Mouse (Mus musculus): ENCODE results near the gene Sh3bp1. TPM values are rescaled to one million over a fixed set of nuclear protein-coding genes. Genes with fewer than 3 reads are reported as not detected.
A peak's percentile ranks its signal among the peaks of the same experiment; 100 is the strongest.

Sh3bp1 gene
- total RNA-seq, 2 experiments from 2014 or later = 35.0 to 37.7 TPM

DNA sequence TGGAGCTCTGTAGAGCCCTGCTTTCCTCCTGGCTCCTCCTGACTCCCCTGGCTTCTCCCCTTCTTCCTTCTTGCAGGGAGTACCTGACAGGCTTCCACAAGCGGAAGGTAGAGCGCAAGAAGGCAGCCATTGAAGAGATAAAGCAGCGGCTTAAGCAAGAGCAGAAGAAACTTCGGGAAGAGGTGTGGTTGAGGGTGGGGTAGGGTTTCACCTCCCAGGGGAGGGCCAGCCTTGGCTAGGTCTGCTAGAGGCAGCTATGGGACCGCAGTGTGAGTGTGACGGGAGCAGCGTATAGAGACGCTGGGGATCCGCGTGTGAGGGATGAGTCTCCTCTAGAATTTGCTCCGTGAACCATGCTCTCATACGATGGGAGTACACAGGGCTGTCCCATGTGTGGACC lies 36.8 kb downstream of the Sh3bp1 start:
- no peak for TF ChIP-seq CTCF (IDR thresholded peaks at IDR 0.05)
- intact Hi-C loops (cut with DNase I) = no loop called here
- no peak for DNase-seq (ENCODE audit: extremely low spot score in 1 of 2, low spot score in 2 of 2)
- Histone ChIP-seq H3K27ac (no peak overlapping the region), H3K4me3 (no peak overlapping the region)

DNA sequence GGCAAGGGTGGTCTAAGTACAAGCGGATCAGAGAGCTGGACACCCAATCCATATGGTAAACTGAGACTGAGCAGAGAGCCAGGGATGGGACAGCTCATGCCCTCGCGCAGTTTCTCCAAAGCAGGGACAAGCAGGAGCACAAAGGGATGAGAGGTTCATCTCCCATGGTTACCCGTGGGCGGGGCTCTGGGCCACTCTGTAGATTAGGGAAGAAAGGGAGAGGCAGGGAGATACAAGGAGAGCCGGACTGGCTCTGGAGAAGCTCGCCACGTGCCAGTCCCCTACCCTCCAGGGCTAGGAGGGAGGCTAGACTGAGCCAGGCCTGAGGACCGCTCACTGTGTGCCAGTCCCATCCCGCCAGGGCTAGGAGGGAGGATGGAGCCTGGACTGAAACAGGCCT lies 37.7 kb downstream of the Sh3bp1 start:
- no peak overlapping the region for H3K27ac ChIP-seq
- no peak overlapping the region for H3K4me3 ChIP-seq
- intact Hi-C loops (cut with DNase I) = no loop called here
- no peak for DNase-seq (ENCODE audit: extremely low spot score in 1 of 2, low spot score in 2 of 2)
- TF ChIP-seq CTCF (IDR thresholded peaks at IDR 0.05) = no peak

DNA sequence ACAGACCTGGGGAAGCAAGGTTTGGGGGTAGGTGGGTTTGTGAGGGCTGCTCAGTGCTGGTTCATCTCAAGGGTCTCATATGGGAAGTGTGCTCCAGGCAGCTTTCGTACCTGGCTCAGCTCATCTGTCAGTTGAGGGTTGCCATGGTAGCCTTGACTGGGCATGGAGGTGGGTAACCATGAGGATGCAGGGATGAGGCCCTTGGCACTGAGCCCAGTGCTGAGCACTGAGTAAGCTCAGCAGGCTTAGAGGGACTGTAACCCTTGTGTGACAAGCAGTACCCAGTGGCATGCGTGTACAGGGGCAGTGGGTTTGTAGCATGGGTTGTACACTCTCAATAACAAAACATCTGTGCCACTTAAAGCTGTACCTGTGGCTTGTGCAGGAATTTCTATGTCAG lies 38.4 kb downstream of the Sh3bp1 start:
- no peak for TF ChIP-seq CTCF (IDR thresholded peaks at IDR 0.05)
- no peak for DNase-seq (ENCODE audit: extremely low spot score in 1 of 2, low spot score in 2 of 2)
- intact Hi-C loops (cut with DNase I) = no loop called here
- Histone ChIP-seq H3K4me3 (no peak overlapping the region), H3K27ac (no peak overlapping the region)

DNA sequence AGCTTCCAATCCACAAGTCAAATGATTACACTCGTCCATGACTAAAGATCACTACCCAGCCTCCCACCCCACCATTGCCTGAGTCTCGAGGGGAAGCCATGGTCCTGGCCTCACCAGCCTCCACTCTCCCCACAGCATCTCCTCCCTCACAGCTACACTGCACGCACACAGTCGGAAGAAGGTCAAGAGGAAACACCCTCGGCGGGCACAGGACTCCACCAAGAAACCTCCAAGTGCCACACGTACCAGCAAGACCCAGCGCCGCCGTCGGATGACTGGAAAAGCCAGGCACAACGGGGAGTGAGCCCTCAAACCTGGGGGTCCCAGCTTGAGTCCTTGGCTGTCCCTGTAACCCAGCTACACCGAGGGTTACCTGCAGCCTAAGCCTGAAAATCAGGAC lies 40.8 kb downstream of the Sh3bp1 start:
- no peak for DNase-seq (ENCODE audit: extremely low spot score in 1 of 2, low spot score in 2 of 2)
- TF ChIP-seq CTCF (IDR thresholded peaks at IDR 0.05) = no peak
- intact Hi-C loops (cut with DNase I) = no loop called here
- H3K27ac ChIP-seq = no peak overlapping the region
- no peak overlapping the region for H3K4me3 ChIP-seq

DNA sequence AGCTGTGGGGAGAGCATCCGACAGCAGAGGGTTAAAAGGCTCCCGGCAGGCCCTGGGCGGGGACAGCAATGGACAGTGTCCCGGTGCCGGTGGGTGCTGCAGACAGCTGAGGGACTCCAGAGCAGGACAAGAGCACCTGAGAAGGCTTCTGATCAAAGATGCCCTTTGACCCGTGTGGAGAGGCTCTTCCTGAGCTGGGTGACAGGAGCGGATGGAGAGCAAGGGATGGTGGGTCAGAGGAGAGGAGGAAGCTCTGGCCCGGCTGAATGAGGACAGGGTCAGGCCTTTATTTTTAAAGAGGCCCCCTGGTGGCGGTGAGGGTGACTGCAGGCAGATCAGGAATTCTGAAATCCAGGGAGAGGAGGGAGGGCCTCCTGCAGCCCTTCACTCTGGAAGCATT lies 43.1 kb downstream of the Sh3bp1 start:
- peak; percentile 78 to 81 for DNase-seq (ENCODE audit: extremely low spot score in 1 of 2, low spot score in 2 of 2)
- peak; percentile 97 for TF ChIP-seq CTCF (IDR thresholded peaks at IDR 0.05)
- intact Hi-C loops (cut with DNase I) = loop anchor here (1.0 kb wide), 1 partner anchor 27 kb away; no protein-coding TSS in a partner anchor
- Histone ChIP-seq H3K27ac (0 out of 2 replicates have a peak overlapping the region, but pooled peaks have one; percentile 53), H3K4me3 (no peak overlapping the region)

DNA sequence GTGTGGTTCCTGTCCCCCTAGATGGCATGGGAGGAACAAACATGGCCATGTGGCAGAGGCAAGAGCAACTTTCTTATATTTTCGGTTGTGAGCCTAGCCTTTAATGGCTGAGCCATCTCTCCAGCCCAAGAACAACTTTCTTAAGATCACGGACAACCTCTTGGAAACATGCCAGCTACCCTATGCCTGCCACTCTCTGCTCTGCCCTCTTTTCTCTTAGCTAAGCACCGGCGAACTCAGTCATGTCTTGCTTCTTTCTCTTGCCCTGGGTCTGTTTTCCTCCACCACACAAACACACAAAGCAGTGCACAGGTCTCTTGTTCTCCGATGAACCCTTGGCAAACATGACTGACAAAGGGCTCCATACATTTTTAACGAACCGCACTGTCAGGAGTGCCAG lies 46.7 kb downstream of the Sh3bp1 start:
- intact Hi-C loops (cut with DNase I) = no loop called here
- Histone ChIP-seq H3K4me3 (no peak overlapping the region), H3K27ac (no peak overlapping the region)
- no peak for DNase-seq (ENCODE audit: extremely low spot score in 1 of 2, low spot score in 2 of 2)
- no peak for TF ChIP-seq CTCF (IDR thresholded peaks at IDR 0.05)

DNA sequence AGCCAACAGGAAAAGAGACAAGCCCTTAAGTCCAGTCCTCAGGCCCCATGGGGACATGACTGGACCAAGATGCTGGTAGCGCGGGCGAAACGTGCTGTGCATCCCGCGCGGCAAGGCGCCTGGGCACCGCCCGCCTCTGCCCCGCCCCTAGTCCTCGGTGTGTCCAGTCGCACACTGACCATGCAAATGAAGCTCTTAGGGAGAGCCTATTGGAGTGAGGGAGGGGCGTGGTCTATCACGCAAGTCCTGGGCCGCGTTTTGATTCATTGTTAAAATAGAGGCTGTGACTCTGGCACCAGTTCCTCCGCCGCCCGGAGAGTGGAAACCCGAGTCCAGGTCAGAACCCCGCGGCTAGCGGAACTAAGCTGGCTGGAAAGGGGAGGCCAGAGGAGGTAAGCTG lies 48.1 kb downstream of the Sh3bp1 start, which contains the start of gene Triobp:
Triobp (plus strand) TSS at position 68 of the 400 bp plus-strand sequence.
- no peak for TF ChIP-seq CTCF (IDR thresholded peaks at IDR 0.05)
- Histone ChIP-seq H3K4me3 (peak within 1 kb of the TSS; percentile 47), H3K27ac (no peak within 1 kb of the TSS)
- DNase-seq (ENCODE audit: extremely low spot score in 1 of 2, low spot score in 2 of 2) = peak; percentile 78
- intact Hi-C loops (cut with DNase I) = no loop called here

DNA sequence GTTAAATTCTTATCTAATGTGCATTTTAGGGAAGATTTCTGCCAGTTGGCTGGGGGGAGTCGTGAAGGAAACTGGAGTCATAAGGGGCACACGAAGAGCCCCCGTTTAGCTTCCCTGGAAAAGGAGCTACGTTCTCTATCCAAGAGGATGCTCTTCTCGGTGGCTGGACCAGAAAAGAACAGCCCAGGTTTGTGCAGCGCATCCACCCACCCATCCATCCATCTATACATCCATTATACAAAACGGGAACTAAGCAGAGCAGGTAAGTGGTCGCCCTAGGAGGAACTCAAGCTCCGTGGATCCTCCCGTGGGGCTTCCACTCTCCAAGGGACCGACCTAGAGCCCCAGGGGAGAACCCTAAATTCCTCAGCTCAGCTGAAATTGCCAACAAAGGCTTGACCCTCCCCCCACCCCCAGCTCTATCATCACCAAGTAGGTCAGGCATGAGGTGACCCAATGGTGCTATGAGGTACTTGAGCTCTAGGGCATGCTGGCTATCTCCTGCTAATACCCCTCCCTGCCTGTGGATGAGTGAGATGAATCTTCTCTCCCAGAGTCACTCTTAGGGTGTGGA lies 48.7 kb downstream of the Sh3bp1 start:
- intact Hi-C loops (cut with DNase I) = no loop called here
- no peak for TF ChIP-seq CTCF (IDR thresholded peaks at IDR 0.05)
- Histone ChIP-seq H3K27ac (no peak overlapping the region), H3K4me3 (peak overlapping the region; percentile 47)
- DNase-seq (ENCODE audit: extremely low spot score in 1 of 2, low spot score in 2 of 2) = no peak

DNA sequence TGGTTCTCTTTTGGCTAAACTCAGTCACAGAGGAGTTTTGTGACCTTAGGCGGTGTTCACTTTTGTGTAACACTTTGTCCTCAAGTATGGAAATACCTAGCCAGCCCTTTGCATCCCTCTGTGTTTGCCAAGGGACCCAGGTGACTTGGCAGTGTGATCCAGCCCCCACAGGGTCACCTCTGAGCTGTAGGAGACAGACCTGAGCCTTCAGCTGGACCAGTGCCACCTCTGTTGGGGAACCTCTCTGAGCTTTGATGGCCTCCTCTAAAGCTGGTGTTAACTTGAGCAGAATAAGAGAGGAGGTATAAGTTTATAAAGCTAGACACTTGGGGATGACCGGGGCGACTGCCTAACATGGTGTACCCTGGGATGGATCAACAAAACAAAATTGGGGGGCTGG lies 49.3 kb downstream of the Sh3bp1 start:
- no peak overlapping the region for H3K4me3 ChIP-seq
- DNase-seq (ENCODE audit: extremely low spot score in 1 of 2, low spot score in 2 of 2) = no peak
- intact Hi-C loops (cut with DNase I) = no loop called here
- no peak for TF ChIP-seq CTCF (IDR thresholded peaks at IDR 0.05)
- no peak overlapping the region for H3K27ac ChIP-seq

DNA sequence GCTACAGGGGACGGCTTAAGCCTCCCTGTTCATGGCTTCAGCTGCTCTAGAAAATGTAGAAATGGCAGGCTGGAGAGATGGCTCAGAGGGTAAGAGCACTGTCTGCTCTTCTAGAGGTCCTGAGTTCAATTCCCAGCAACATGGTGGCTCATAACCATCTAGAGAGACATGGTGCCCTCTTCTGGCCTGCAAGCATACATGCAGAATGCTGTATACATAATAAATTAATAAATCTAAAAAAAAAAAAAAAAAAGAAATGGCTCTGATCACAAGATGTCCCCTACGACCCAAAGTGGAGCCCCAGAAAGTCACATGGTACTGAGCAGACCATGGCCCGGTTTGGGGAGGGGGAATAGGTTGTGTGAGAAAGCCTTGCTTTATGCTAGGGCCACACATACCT lies 56.1 kb downstream of the Sh3bp1 start:
- H3K4me3 ChIP-seq = no peak overlapping the region

DNA sequence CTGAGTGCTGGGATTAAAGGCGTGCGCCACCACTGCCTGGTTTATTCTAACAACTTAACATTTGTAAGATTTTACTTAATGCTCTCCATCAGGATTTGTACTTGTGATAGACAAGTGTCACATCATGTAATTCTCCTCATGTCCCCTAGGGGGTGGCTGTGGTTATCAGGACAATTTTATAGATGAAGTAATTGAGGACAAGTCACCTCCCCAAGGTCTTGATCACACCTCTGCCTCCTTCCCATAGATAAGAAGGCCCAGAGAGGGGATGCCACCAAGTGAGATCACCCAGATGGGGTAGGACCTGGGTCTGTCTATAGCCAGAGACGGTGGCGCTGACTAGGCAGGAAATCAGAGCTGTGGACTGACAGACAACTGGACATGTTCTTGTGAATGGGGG lies 56.8 kb downstream of the Sh3bp1 start:
- intact Hi-C loops (cut with DNase I) = no loop called here

More for the DNA sequence above, 56.1 kb downstream of the Sh3bp1 start:
- intact Hi-C loops (cut with DNase I) = no loop called here
- DNase-seq (ENCODE audit: extremely low spot score in 1 of 2, low spot score in 2 of 2) = no peak
- no peak; the same call in 1 of the 2 replicates for TF ChIP-seq CTCF (IDR thresholded peaks at IDR 0.05)
- H3K27ac ChIP-seq = no peak overlapping the region

DNA sequence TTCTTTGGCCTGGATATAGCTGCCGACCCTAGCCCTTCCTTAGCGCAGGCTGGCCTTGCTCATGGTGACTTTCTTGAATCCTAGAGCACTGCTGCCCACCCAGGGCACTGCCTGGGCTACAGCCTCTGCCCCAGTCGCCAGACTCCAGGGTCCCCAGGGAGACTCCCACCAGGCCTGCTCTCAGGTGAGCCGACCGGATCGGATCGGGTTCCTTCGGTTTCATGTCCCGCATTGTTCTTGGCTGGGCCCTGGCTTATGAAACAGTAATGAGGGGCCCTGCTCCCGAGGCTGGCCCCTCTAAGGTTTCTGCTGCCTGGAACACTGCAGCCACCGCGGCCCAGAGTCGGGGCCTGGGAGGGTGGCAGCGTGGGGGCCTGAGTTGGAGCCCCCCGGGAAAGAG lies 57.5 kb downstream of the Sh3bp1 start:
- Histone ChIP-seq H3K4me3 (no peak overlapping the region), H3K27ac (no peak overlapping the region)
- no peak for DNase-seq (ENCODE audit: extremely low spot score in 1 of 2, low spot score in 2 of 2)
- intact Hi-C loops (cut with DNase I) = no loop called here
- no peak for TF ChIP-seq CTCF (IDR thresholded peaks at IDR 0.05)

More for the DNA sequence above, 56.8 kb downstream of the Sh3bp1 start:
- H3K27ac ChIP-seq = no peak overlapping the region
- TF ChIP-seq CTCF (IDR thresholded peaks at IDR 0.05) = peak; percentile 57
- H3K4me3 ChIP-seq = no peak overlapping the region
- DNase-seq (ENCODE audit: extremely low spot score in 1 of 2, low spot score in 2 of 2) = no peak

DNA sequence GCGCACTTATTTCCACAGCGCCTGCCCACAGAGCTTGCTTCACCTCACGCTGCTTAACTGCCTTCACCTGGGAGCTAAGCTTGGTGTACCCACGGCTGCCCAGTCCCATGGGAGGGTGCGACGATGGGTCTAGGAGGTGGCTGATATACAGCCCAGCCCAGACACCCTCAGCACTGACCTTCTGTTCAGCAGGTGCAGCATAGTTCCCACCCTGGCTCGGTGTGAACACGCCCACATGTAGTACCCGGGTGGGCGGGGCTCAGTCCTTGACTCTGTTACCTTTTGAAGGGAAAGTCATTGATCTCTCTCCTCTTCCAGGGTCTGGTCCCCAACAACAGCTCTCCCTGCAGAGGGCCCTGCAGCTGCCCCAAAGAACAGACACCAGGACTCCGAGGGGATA lies 60.0 kb downstream of the Sh3bp1 start:
- no peak for DNase-seq (ENCODE audit: extremely low spot score in 1 of 2, low spot score in 2 of 2)
- Histone ChIP-seq H3K4me3 (no peak overlapping the region), H3K27ac (no peak overlapping the region)
- no peak for TF ChIP-seq CTCF (IDR thresholded peaks at IDR 0.05)
- intact Hi-C loops (cut with DNase I) = no loop called here
